Mouse (Mus musculus): Measurements from ENCODE around the gene Sdr16c6.

Sdr16c6 gene

GRCm38 (mm10) chr4:4077372-4077771 is at the start of gene Sdr16c6:
Gene Sdr16c6, minus strand, starts transcription at chr4:4077522.
- no peak for DNase-seq (ENCODE audit: low read depth, low spot score)

GRCm38 (mm10) chr4:4080180-4080579 is 2.9 kb upstream of the Sdr16c6 start:
- DNase-seq (ENCODE audit: low read depth, low spot score), result no peak

GRCm38 (mm10) chr4:4079132-4079531 is 1.8 kb upstream of the Sdr16c6 start:
- DNase-seq (ENCODE audit: low read depth, low spot score), result no peak

GRCm38 (mm10) chr4:4076001-4076400 is 1.3 kb downstream of the Sdr16c6 start:
- DNase-seq (ENCODE audit: low read depth, low spot score), result no peak

Measured in brain, embryonic 18.5 days (tissue).